Mouse (Mus musculus): ENCODE measurements around the gene Hyal3.

Hyal3 gene

GRCm38 (mm10) chr9:107612191-107612944, 31.8 kb downstream of the Hyal3 start:
- in situ Hi-C loops (cut with MboI, MseI), result no loop called here

GRCm38 (mm10) chr9:107612945-107613569, 32.4 kb downstream of the Hyal3 start:
- in situ Hi-C loops (cut with MboI, MseI), result no loop called here

GRCm38 (mm10) chr9:107615035-107615434, 34.4 kb downstream of the Hyal3 start:
- in situ Hi-C loops (cut with MboI, MseI), result no loop called here

GRCm38 (mm10) chr9:107617461-107617860, 36.8 kb downstream of the Hyal3 start:
- in situ Hi-C loops (cut with MboI, MseI), result no loop called here

GRCm38 (mm10) chr9:107618098-107618497, 37.5 kb downstream of the Hyal3 start:
- in situ Hi-C loops (cut with MboI, MseI), result no loop called here

- in situ Hi-C loops (cut with MboI, MseI), result no loop called here
These were observed 38.3 kb downstream of the Hyal3 start for GRCm38 (mm10) chr9:107618778-107619545.

GRCm38 (mm10) chr9:107619546-107619879, 38.9 kb downstream of the Hyal3 start:
- in situ Hi-C loops (cut with MboI, MseI), result no loop called here

GRCm38 (mm10) chr9:107620954-107621353, 40.3 kb downstream of the Hyal3 start:
- in situ Hi-C loops (cut with MboI, MseI), result no loop called here

GRCm38 (mm10) chr9:107624539-107624938, 43.9 kb downstream of the Hyal3 start:
- in situ Hi-C loops (cut with MboI, MseI), result no loop called here

- in situ Hi-C loops (cut with MboI, MseI), result no loop called here
These were observed 44.3 kb downstream of the Hyal3 start for GRCm38 (mm10) chr9:107624951-107625350.

GRCm38 (mm10) chr9:107625351-107626128, 44.9 kb downstream of the Hyal3 start:
- in situ Hi-C loops (cut with MboI, MseI), result no loop called here

- in situ Hi-C loops (cut with MboI, MseI), result no loop called here
These were observed 45.7 kb downstream of the Hyal3 start for GRCm38 (mm10) chr9:107626158-107626843.

- in situ Hi-C loops (cut with MboI, MseI), result no loop called here
These were observed 46.2 kb downstream of the Hyal3 start for GRCm38 (mm10) chr9:107626844-107627277.

- in situ Hi-C loops (cut with MboI, MseI), result no loop called here
These were observed 47.0 kb downstream of the Hyal3 start for GRCm38 (mm10) chr9:107627387-107628255.

GRCm38 (mm10) chr9:107628721-107629410, 48.2 kb downstream of the Hyal3 start:
- in situ Hi-C loops (cut with MboI, MseI), result no loop called here

GRCm38 (mm10) chr9:107629411-107629730, 48.8 kb downstream of the Hyal3 start:
- in situ Hi-C loops (cut with MboI, MseI), result no loop called here

GRCm38 (mm10) chr9:107629901-107630425, 49.3 kb downstream of the Hyal3 start:
- in situ Hi-C loops (cut with MboI, MseI), result no loop called here

GRCm38 (mm10) chr9:107630576-107630975, 50.0 kb downstream of the Hyal3 start:
- in situ Hi-C loops (cut with MboI, MseI), result no loop called here

- in situ Hi-C loops (cut with MboI, MseI), result no loop called here
These were observed 50.8 kb downstream of the Hyal3 start for GRCm38 (mm10) chr9:107631311-107631826.
